Mouse (Mus musculus): ENCODE results near the gene Gper1. TPM values are rescaled to one million over a fixed set of nuclear protein-coding genes. Genes with fewer than 3 reads are reported as not detected.

Gper1 gene
- polyA plus RNA-seq (2014; fragmentation: Illumina TruSeq; extraction: RNeasy Lipid Tissue Mini Kit (QIAGEN cat#74804); ENCODE audit: low read depth, low replicate concordance): 1.1 TPM

GRCm38 (mm10) chr5:139423026-139423865, at the start of gene Gper1:
Gene Gper1 (plus strand): TSS chr5:139423151.

GRCm38 (mm10) chr5:139377468-139378270, 45.3 kb upstream of the Gper1 start, which contains the start of gene Gpr146:
Gene Gpr146 (plus strand): TSS chr5:139377697.

GRCm38 (mm10) chr5:139404801-139405401, 18.1 kb upstream of the Gper1 start, which contains the start of gene C130050O18Rik:
Gene C130050O18Rik (plus strand): TSS chr5:139405280.

GRCm38 (mm10) chr5:139460384-139461067, 37.6 kb downstream of the Gper1 start, which contains the start of gene 3110082I17Rik:
Gene 3110082I17Rik (minus strand): TSS chr5:139460527.

Other genes starting within 250 kb of the Gper1 start
- gene Sun1, start 222.5 kb upstream of the Gper1 start, polyA plus RNA-seq (2014; fragmentation: Illumina TruSeq; extraction: RNeasy Lipid Tissue Mini Kit (QIAGEN cat#74804); ENCODE audit: low read depth, low replicate concordance): 44.4 TPM
- 49.9 TPM for gene Get4, start 170.8 kb upstream of the Gper1 start, polyA plus RNA-seq (2014; fragmentation: Illumina TruSeq; extraction: RNeasy Lipid Tissue Mini Kit (QIAGEN cat#74804); ENCODE audit: low read depth, low replicate concordance)
- 2.5 TPM for gene Adap1, start 97.5 kb upstream of the Gper1 start, polyA plus RNA-seq (2014; fragmentation: Illumina TruSeq; extraction: RNeasy Lipid Tissue Mini Kit (QIAGEN cat#74804); ENCODE audit: low read depth, low replicate concordance)
- 56.3 TPM for gene Cox19, start 71.7 kb upstream of the Gper1 start, polyA plus RNA-seq (2014; fragmentation: Illumina TruSeq; extraction: RNeasy Lipid Tissue Mini Kit (QIAGEN cat#74804); ENCODE audit: low read depth, low replicate concordance)
- not detected for gene Cyp2w1, start 70.5 kb upstream of the Gper1 start, polyA plus RNA-seq (2014; fragmentation: Illumina TruSeq; extraction: RNeasy Lipid Tissue Mini Kit (QIAGEN cat#74804); ENCODE audit: low read depth, low replicate concordance)
- 52.5 TPM for gene Gpr146, start 45.5 kb upstream of the Gper1 start, polyA plus RNA-seq (2014; fragmentation: Illumina TruSeq; extraction: RNeasy Lipid Tissue Mini Kit (QIAGEN cat#74804); ENCODE audit: low read depth, low replicate concordance)
- 0.81 TPM for gene C130050O18Rik, start 17.9 kb upstream of the Gper1 start, polyA plus RNA-seq (2014; fragmentation: Illumina TruSeq; extraction: RNeasy Lipid Tissue Mini Kit (QIAGEN cat#74804); ENCODE audit: low read depth, low replicate concordance)
- 4.2 TPM for gene 3110082I17Rik, start 37.4 kb downstream of the Gper1 start, polyA plus RNA-seq (2014; fragmentation: Illumina TruSeq; extraction: RNeasy Lipid Tissue Mini Kit (QIAGEN cat#74804); ENCODE audit: low read depth, low replicate concordance)
- 13.4 TPM for gene Zfand2a, start 61.4 kb downstream of the Gper1 start, polyA plus RNA-seq (2014; fragmentation: Illumina TruSeq; extraction: RNeasy Lipid Tissue Mini Kit (QIAGEN cat#74804); ENCODE audit: low read depth, low replicate concordance)
- gene Uncx, start 120.3 kb downstream of the Gper1 start, polyA plus RNA-seq (2014; fragmentation: Illumina TruSeq; extraction: RNeasy Lipid Tissue Mini Kit (QIAGEN cat#74804); ENCODE audit: low read depth, low replicate concordance): not detected

Measured in heart, adult 10 weeks (tissue).